Comparison of ENCODE assay signal across 27 mouse cellular contexts in the genomic region with DNA sequence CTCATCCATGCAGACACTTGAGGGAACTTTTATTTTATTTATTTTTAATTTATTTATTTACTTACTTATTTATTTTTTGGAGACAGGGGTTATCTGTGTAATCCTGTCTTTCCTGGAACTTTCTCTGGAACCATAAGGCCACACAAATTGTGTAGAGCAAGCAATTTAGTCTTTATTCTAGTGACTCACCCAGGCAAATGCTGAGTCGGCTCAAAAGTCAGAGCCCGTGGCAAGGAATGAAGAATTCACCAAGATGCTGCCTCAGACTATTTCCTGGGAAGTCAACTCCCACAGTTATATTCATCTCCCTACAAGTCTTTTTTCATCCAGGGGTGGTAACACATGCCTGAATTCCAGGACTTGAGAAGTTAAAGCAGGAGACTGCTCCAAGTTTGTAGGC. TPM values are rescaled to one million over a fixed set of nuclear protein-coding genes. Genes with fewer than 3 reads are reported as not detected.
DNase-seq lines count a peak whose midpoint lies in the region; ATAC-seq and TF ChIP-seq lines count a peak whose summit lies in the region.
"Had no signal": no experiment of that assay in that cellular context is flagged by ENCODE, and none has a peak within 500 bp of the region (broad histone marks: within the 10 kb centered on the region; RNA-seq: fewer than 3 reads in every experiment).

No protein-coding gene starts in this region.

- TF ChIP-seq EP300 in MEL (IDR thresholded peaks at IDR 0.05; ENCODE audit: low read depth in 1 of 2, low read length in 2 of 2) = no peak

- no peak for DNase-seq in frontal cortex, postnatal 36 days (ENCODE audit: low spot score in 2 of 2)
- DNase-seq in MEL (ENCODE audit: low read depth, low spot score) = no peak
- no peak for DNase-seq in left cerebral cortex, adult 18-20 months (ENCODE audit: low spot score in 2 of 2)
- no peak for DNase-seq in spleen, postnatal 36 days (ENCODE audit: low spot score in 2 of 2)
- DNase-seq: adrenal gland, adult 8-10 months; adrenal gland, postnatal 25 days; cerebellum, adult 11-12 months; cerebellum, adult 8-10 months; cerebellum, postnatal 10 days; cerebellum, postnatal 36 days; embryo, embryonic 11 days; gastrocnemius, postnatal 25 days; heart, adult 2 months; kidney, adult 11 months had no signal

- H3K27ac ChIP-seq in MEL (ENCODE audit: control insufficient read depth, low read depth, low read length) = no peak overlapping the region
- 0 out of 2 replicates have a peak overlapping the region, but pooled peaks have one; percentile 4 for H3K27ac ChIP-seq in embryonic fibroblast, embryonic 13.5 days (ENCODE audit: insufficient read depth, low read length)
- H3K27ac ChIP-seq: embryonic facial prominence, embryonic 10.5 days; embryonic facial prominence, embryonic 13.5 days; forebrain, embryonic 10.5 days; forebrain, embryonic 13.5 days; heart, adult 2 months; heart, embryonic 10.5 days; heart, embryonic 13.5 days; hindbrain, embryonic 12.5 days; intestine, embryonic 15.5 days had no signal

- H3K9me3 ChIP-seq in MEL (replicated peaks; ENCODE audit: insufficient read depth, low read length) = no peaks in the 10 kb centered on the region
- H3K9me3 ChIP-seq: embryonic facial prominence, embryonic 10.5 days; embryonic facial prominence, embryonic 13.5 days; forebrain, embryonic 10.5 days; forebrain, embryonic 13.5 days; heart, embryonic 10.5 days; heart, embryonic 13.5 days; hindbrain, embryonic 12.5 days; intestine, embryonic 15.5 days had no signal

- peaks cover 0 to 3% of the 10 kb centered on the region in 2 experiments; a peak in 1 of 4 replicates for H3K4me1 ChIP-seq in MEL (ENCODE audit: control insufficient read depth in 1 of 2, insufficient read depth in 2 of 2, low read length in 2 of 2)
- H3K4me1 ChIP-seq in embryonic fibroblast, embryonic 13.5 days (ENCODE audit: control insufficient read depth, insufficient read depth, low read length) = no peaks in the 10 kb centered on the region

- peaks cover 22% of the 10 kb centered on the region for H3K79me2 ChIP-seq in MEL (ENCODE audit: control insufficient read depth, insufficient read depth, low read length, poor library complexity)

- TF ChIP-seq RAD21 in MEL (IDR thresholded peaks at IDR 0.05; ENCODE audit: low read depth, low read length) = no peak

- H3K4me3 ChIP-seq in MEL (ENCODE audit: control insufficient read depth in 1 of 2, insufficient read depth in 1 of 2, low read depth in 2 of 2, low read length in 2 of 2) = no peak overlapping the region
- no peak overlapping the region for H3K4me3 ChIP-seq in embryonic fibroblast, embryonic 13.5 days (ENCODE audit: insufficient read depth, low read length)
- H3K4me3 ChIP-seq: embryonic facial prominence, embryonic 10.5 days; embryonic facial prominence, embryonic 13.5 days; forebrain, embryonic 10.5 days; forebrain, embryonic 13.5 days; heart, adult 2 months; heart, embryonic 10.5 days; heart, embryonic 13.5 days; hindbrain, embryonic 12.5 days; intestine, embryonic 15.5 days had no signal

- peak; percentile 24; the same call in 1 of the 2 replicates for ATAC-seq in frontal cortex, adult (ENCODE audit: low TSS enrichment)
- ATAC-seq: activated CD4-positive, CD25-positive, alpha-beta regulatory T cell, adult 4 months; forebrain, embryonic 13.5 days; forebrain, embryonic 16.5 days; hindbrain, embryonic 16.5 days; intestine, embryonic 15.5 days had no signal

- no peak overlapping the region for H3K9ac ChIP-seq in MEL (ENCODE audit: control insufficient read depth, low read depth, low read length, poor library complexity, severe bottlenecking)
- H3K9ac ChIP-seq: embryonic facial prominence, embryonic 13.5 days; forebrain, embryonic 13.5 days; heart, embryonic 13.5 days; hindbrain, embryonic 12.5 days; intestine, embryonic 15.5 days had no signal

- H3K27me3 ChIP-seq in MEL (ENCODE audit: control insufficient read depth in 1 of 2, insufficient read depth in 2 of 2, low read length in 2 of 2) = no peaks in the 10 kb centered on the region
- H3K27me3 ChIP-seq: embryonic facial prominence, embryonic 13.5 days; forebrain, embryonic 13.5 days; heart, embryonic 13.5 days; hindbrain, embryonic 12.5 days; intestine, embryonic 15.5 days had no signal

- TF ChIP-seq POLR2A in MEL (IDR thresholded peaks at IDR 0.05; ENCODE audit: control insufficient read depth in 1 of 2, insufficient read depth in 1 of 2, low read depth in 1 of 2, low read length in 2 of 2, poor library complexity in 1 of 2) = no peak
- TF ChIP-seq POLR2A in embryonic fibroblast, embryonic 13.5 days (IDR thresholded peaks at IDR 0.05; ENCODE audit: low read depth, low read length) = no peak

- TF ChIP-seq CTCF in MEL (IDR thresholded peaks at IDR 0.05 in 2 of 3, conservative IDR thresholded peaks at IDR 0.05 in 1 of 3; ENCODE audit: control insufficient read depth in 1 of 3, insufficient read depth in 1 of 3, low read depth in 2 of 3, low read length in 3 of 3, poor library complexity in 1 of 3, severe bottlenecking in 1 of 3) = no peak
- TF ChIP-seq CTCF in embryonic fibroblast, embryonic 13.5 days (IDR thresholded peaks at IDR 0.05; ENCODE audit: borderline replicate concordance, insufficient read depth, low read length) = no peak

- H3K36me3 ChIP-seq in MEL (ENCODE audit: control insufficient read depth in 1 of 2, insufficient read depth in 2 of 2, low read length in 2 of 2) = peaks cover 0 to 28% of the 10 kb centered on the region in 2 experiments; a peak in 3 of 4 replicates

TF ChIP-seq in MEL, 35 proteins besides CTCF, POLR2A, EP300 and RAD21:
- TF ChIP-seq ZC3H11A (IDR thresholded peaks at IDR 0.05; ENCODE audit: low read depth, low read length) = no peak
- TF ChIP-seq MAFK (IDR thresholded peaks at IDR 0.05; ENCODE audit: borderline replicate concordance, low read depth, low read length) = peak; percentile 61; the same call in 1 of the 2 replicates
TF ChIP-seq in MEL: peak in this region for 1.

RNA-seq across cellular contexts. Expression of a gene that starts 7.7 kb away (rescaled TPM):
- total RNA-seq in MEL (2012; rRNA removed) = 95.0 and 112 TPM in 2 replicates
- polyA plus RNA-seq in MEL (2012; ENCODE audit: insufficient read depth in 1 of 2, insufficient read length in 2 of 2, low read depth in 1 of 2, low replicate concordance in 2 of 2, missing spikeins in 1 of 2) = 10 to 100 TPM in 1 of 2 experiments, not detected in 1; 91.4 TPM
- polyA plus RNA-seq in embryonic fibroblast, embryonic 13.5 days (2011; ENCODE audit: insufficient read length, low read depth, missing spikeins) = 324 and 337 TPM in 2 replicates
- 10 to 100 TPM; 55.9 to 63.5 TPM for total RNA-seq in left cerebral cortex, adult 18-20 months (2021)

RNA-seq across cellular contexts. Expression of a gene that starts 25.1 kb away (rescaled TPM):
- total RNA-seq in MEL (2012; rRNA removed) = 1.2 and 2.0 TPM in 2 replicates
- 1 to 10 TPM in 1 of 2 experiments, not detected in 1; 1.3 TPM for polyA plus RNA-seq in MEL (2012; ENCODE audit: insufficient read depth in 1 of 2, insufficient read length in 2 of 2, low read depth in 1 of 2, low replicate concordance in 2 of 2, missing spikeins in 1 of 2)
- 0.60 and 0.72 TPM in 2 replicates for polyA plus RNA-seq in embryonic fibroblast, embryonic 13.5 days (2011; ENCODE audit: insufficient read length, low read depth, missing spikeins)
- 1 to 10 TPM; 5.2 to 6.2 TPM for total RNA-seq in left cerebral cortex, adult 18-20 months (2021)
- polyA plus RNA-seq: activated CD4-positive, CD25-positive, alpha-beta regulatory T cell, adult 4 months had no signal

RNA-seq across cellular contexts. Expression of a gene that starts 29.9 kb away (rescaled TPM):
- 4.2 and 4.7 TPM in 2 replicates for total RNA-seq in MEL (2012; rRNA removed)
- 1 to 10 TPM in 1 of 2 experiments, not detected in 1; 9.5 TPM for polyA plus RNA-seq in MEL (2012; ENCODE audit: insufficient read depth in 1 of 2, insufficient read length in 2 of 2, low read depth in 1 of 2, low replicate concordance in 2 of 2, missing spikeins in 1 of 2)
- 6.4 and 8.1 TPM in 2 replicates for polyA plus RNA-seq in embryonic fibroblast, embryonic 13.5 days (2011; ENCODE audit: insufficient read length, low read depth, missing spikeins)
- 10 to 100 TPM; 21.0 to 21.3 TPM for total RNA-seq in left cerebral cortex, adult 18-20 months (2021)
